Mouse (Mus musculus) frontal cortex, adult 2 months (tissue): ENCODE results near the gene Carmil1. TPM values are rescaled to one million over a fixed set of nuclear protein-coding genes. Genes with fewer than 3 reads are reported as not detected.

ENCODE experiments used
- DNase-seq, 2 experiments: peaks; one replicate each; pipeline ENCODE4 v3.0.0; 2022; ENCODE audit warnings: low spot score in 1 of 2; ENCODE audit errors: extremely low spot score in 1 of 2
- polyA plus RNA-seq: library from polyadenylated mRNA; depleted of rRNA; stranded (reverse); fragments of >200 nt; gene quantifications from 2 replicates; pipeline ENCODE4 v1.2.3, GENCODE M21; 2012; rRNA removed

Gene Carmil1
- 36.1 and 37.7 TPM in 2 replicates for polyA plus RNA-seq

- DNase-seq, result peak; percentile 68 to 86
Observed at GRCm38 (mm10) chr13:24280439-24281431, at the start of gene Carmil1. Gene Carmil1, minus strand, starts transcription at chr13:24280795.

- DNase-seq, result no peak
Observed at GRCm38 (mm10) chr13:24330128-24330527, 49.5 kb upstream of the Carmil1 start.

GRCm38 (mm10) chr13:24328036-24328817 lies 47.6 kb upstream of the Carmil1 start:
- DNase-seq, result no peak

- no peak for DNase-seq
Observed at GRCm38 (mm10) chr13:24327201-24327600, 46.6 kb upstream of the Carmil1 start, which contains the start of gene Cmah. Gene Cmah, plus strand, starts transcription at chr13:24327404.

GRCm38 (mm10) chr13:24321313-24321712 lies 40.7 kb upstream of the Carmil1 start:
- DNase-seq, result no peak

GRCm38 (mm10) chr13:24318618-24319017 lies 38.0 kb upstream of the Carmil1 start:
- peak in 1 of 2 experiments; percentile 63 for DNase-seq

GRCm38 (mm10) chr13:24316563-24316962 lies 36.0 kb upstream of the Carmil1 start:
- peak in 1 of 2 experiments; percentile 23 for DNase-seq

GRCm38 (mm10) chr13:24311011-24311940 lies 30.7 kb upstream of the Carmil1 start:
- no peak for DNase-seq

GRCm38 (mm10) chr13:24306248-24306647 lies 25.7 kb upstream of the Carmil1 start:
- DNase-seq, result no peak

- DNase-seq, result no peak
Observed at GRCm38 (mm10) chr13:24305486-24305885, 24.9 kb upstream of the Carmil1 start.

- DNase-seq, result peak in 1 of 2 experiments; percentile 64
Observed at GRCm38 (mm10) chr13:24297252-24297651, 16.7 kb upstream of the Carmil1 start.

- no peak for DNase-seq
Observed at GRCm38 (mm10) chr13:24287381-24287780, 6.8 kb upstream of the Carmil1 start.

GRCm38 (mm10) chr13:24279762-24280438 lies 695 bp downstream of the Carmil1 start:
- DNase-seq, result no peak

GRCm38 (mm10) chr13:24279407-24279761 lies 1.2 kb downstream of the Carmil1 start:
- no peak for DNase-seq

GRCm38 (mm10) chr13:24272740-24273377 lies 7.7 kb downstream of the Carmil1 start:
- DNase-seq, result no peak

- no peak for DNase-seq
Observed at GRCm38 (mm10) chr13:24269100-24269465, 11.5 kb downstream of the Carmil1 start.

GRCm38 (mm10) chr13:24268355-24269099 lies 12.1 kb downstream of the Carmil1 start:
- no peak for DNase-seq

- no peak for DNase-seq
Observed at GRCm38 (mm10) chr13:24264760-24265159, 15.8 kb downstream of the Carmil1 start.
